Mouse (Mus musculus) intestine, postnatal 0 days (tissue): Measurements from ENCODE around the gene BC034090. TPM values are rescaled to one million over a fixed set of nuclear protein-coding genes. Genes with fewer than 3 reads are reported as not detected.
"Not testable (repeated sequence)": the region's sequence is repeated elsewhere in the genome, so short reads cannot be mapped to it uniquely, and the experiment has no call there.

Source experiments
- ATAC-seq: fragments of 200-750 bp; cut with Nextera tagmentation; 2 replicates; pipeline ENCODE4 v1.8.0; 2017; ENCODE audit warnings: mild to moderate bottlenecking, moderate TSS enrichment, moderate library complexity
- H3K27ac ChIP-seq: fragments of 300-500 bp; sonication (generic); 2 replicates; pipeline ENCODE4 v1.5.1; 2014; ENCODE audit warnings: mild to moderate bottlenecking, low read depth, low read length, moderate library complexity
- H3K27me3 ChIP-seq: fragments of 300-500 bp; sonication (generic); replicated peaks from 2 replicates; pipeline ENCODE4 v1.6.1; 2014; ENCODE audit warnings: low read length, mixed read lengths; ENCODE audit not compliant: control insufficient read depth, insufficient read depth
- H3K36me3 ChIP-seq: fragments of 300-500 bp; sonication (generic); 2 replicates; pipeline ENCODE4 v1.6.1; 2014; ENCODE audit warnings: mild to moderate bottlenecking, moderate library complexity; ENCODE audit not compliant: control insufficient read depth, insufficient read depth
- H3K4me1 ChIP-seq: fragments of 300-500 bp; sonication (generic); replicated peaks from 2 replicates; pipeline ENCODE4 v1.6.1; 2014; ENCODE audit warnings: antibody characterized with exemption, low read length, mixed read lengths; ENCODE audit not compliant: control insufficient read depth, insufficient read depth
- H3K4me2 ChIP-seq: fragments of 300-500 bp; sonication (generic); replicated peaks from 2 replicates; pipeline ENCODE4 v1.6.1; 2014; ENCODE audit warnings: low read depth, mild to moderate bottlenecking, moderate library complexity
- H3K4me3 ChIP-seq: fragments of 300-500 bp; sonication (generic); 2 replicates; pipeline ENCODE4 v1.5.1; 2014; ENCODE audit warnings: low read depth, low read length
- H3K9ac ChIP-seq: fragments of 300-500 bp; sonication (generic); 2 replicates; pipeline ENCODE4 v1.6.1; 2014; ENCODE audit warnings: mild to moderate bottlenecking, low read depth, low read length
- H3K9me3 ChIP-seq: fragments of 300-500 bp; sonication (generic); 2 replicates; pipeline ENCODE4 v1.6.1; 2016; ENCODE audit warnings: mixed run types; ENCODE audit not compliant: control insufficient read depth
- CTCF ChIP-seq: sonication (generic); IDR thresholded peaks from 2 replicates; pipeline ENCODE4 v1.5.1; 2016; ENCODE audit warnings: low read depth, mild to moderate bottlenecking, control low read depth, antibody characterized with exemption, moderate library complexity
- WGBS: fragments of 180-500 bp; shearing (Covaris S2); extraction: QIAGEN DNeasy Blood & Tissue Kit; methylation state at CpG from one replicate; pipeline ENCODE4 v1.1.7; 2014; 5-methylcytosine and 5-hydroxymethylcytosine counted together
- polyA plus RNA-seq: library from polyadenylated mRNA; unstranded; fragments of >200 nt; fragmentation: Nextera tagmentation; extraction: Ambion mirVana; gene quantifications from 2 replicates; pipeline ENCODE4 v1.2.1, GENCODE M21; 2015

The BC034090 gene
- polyA plus RNA-seq, 1 experiment from 2014 or later: 1.3 TPM

GRCm38 (mm10) chr1:155174424-155174823 lies 69.8 kb downstream of the BC034090 start:
- whole genome bisulfite sequencing: 80% methylated on average over 1 of the region's 1 CpGs
- no peak for ATAC-seq

DNA sequence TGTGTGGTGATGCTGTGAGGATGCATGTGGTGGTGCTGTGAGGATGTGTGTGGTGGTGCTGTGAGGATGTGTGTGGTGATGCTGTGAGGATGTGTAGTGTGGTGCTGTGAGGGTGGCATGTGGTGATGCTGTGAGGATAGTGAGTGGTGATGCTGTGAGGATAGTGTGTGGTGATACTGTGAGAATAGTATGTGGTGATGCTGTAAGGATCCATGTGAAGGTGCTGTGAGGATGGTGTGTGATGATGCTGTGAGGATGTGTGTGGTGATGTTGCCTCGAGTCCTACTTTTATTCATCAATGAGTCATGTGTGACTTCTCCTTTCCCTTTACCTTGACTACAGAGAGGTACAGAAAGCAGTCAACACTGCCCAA lies 70.6 kb downstream of the BC034090 start:
- 86% methylated on average over 1 of the region's 1 CpGs for WGBS

More at GRCm38 (mm10) chr1:155174424-155174823, 69.8 kb downstream of the BC034090 start:
- no peak overlapping the region for H3K4me2 ChIP-seq
- H3K9me3 ChIP-seq: no peaks in the 10 kb centered on the region
- no peak overlapping the region for H3K4me3 ChIP-seq
- no peak for TF ChIP-seq CTCF
- peaks cover 19% of the 10 kb centered on the region for H3K36me3 ChIP-seq
- no peaks in the 10 kb centered on the region for H3K27me3 ChIP-seq
- H3K4me1 ChIP-seq: no peaks in the 10 kb centered on the region
- H3K27ac ChIP-seq: no peak overlapping the region
- H3K9ac ChIP-seq: no peak overlapping the region

DNA sequence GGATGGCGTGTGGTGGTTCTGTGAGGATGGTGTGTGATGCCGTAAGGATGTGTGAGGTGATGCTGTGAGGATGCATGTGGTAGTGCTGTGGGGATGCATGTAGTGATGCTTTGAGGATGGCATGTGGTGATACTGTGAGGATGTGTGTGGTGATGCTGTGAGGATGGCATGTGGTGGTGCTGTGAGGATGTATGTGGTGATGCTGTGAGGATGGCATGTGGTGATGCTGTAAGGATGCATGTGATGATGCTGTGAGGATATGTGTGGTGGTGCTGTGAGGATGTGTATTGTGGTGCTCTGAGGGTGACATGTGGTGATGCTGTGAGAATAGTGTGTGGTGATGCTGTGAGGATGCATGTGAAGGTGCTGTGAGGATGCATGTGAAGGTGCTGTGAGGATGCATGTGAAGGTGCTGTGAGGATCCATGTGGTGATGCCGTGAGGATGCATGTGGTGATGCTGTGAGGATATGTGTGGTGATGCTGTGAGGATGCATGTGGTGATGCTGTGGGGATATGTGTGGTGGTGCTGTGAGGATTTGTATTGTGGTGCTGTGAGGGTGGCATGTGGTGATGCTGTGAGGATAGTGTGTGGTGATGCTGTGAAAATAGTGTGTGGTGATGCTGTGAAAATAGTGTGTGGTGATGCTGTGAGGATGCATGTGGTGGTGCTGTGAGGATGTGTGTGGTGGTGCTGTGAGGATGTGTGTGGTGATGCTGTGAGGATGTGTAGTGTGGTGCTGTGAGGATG lies 71.2 kb downstream of the BC034090 start:
- TF ChIP-seq CTCF: no peak
- no peaks in the 10 kb centered on the region for H3K27me3 ChIP-seq
- H3K9me3 ChIP-seq: no peaks in the 10 kb centered on the region
- H3K4me2 ChIP-seq: no peak overlapping the region
- peaks cover 17% of the 10 kb centered on the region for H3K36me3 ChIP-seq
- WGBS: 96% methylated on average over 3 of the region's 3 CpGs
- no peak for ATAC-seq
- H3K9ac ChIP-seq: no peak overlapping the region
- no peak overlapping the region for H3K4me3 ChIP-seq
- no peaks in the 10 kb centered on the region for H3K4me1 ChIP-seq
- no peak overlapping the region for H3K27ac ChIP-seq

More for the DNA sequence above, 70.6 kb downstream of the BC034090 start:
- H3K4me2 ChIP-seq, H3K27ac ChIP-seq, H3K9me3 ChIP-seq, H3K4me1 ChIP-seq, H3K27me3 ChIP-seq, H3K4me3 ChIP-seq, H3K9ac ChIP-seq, ATAC-seq: not testable (repeated sequence)
- H3K36me3 ChIP-seq: peaks cover 19% of the 10 kb centered on the region

DNA sequence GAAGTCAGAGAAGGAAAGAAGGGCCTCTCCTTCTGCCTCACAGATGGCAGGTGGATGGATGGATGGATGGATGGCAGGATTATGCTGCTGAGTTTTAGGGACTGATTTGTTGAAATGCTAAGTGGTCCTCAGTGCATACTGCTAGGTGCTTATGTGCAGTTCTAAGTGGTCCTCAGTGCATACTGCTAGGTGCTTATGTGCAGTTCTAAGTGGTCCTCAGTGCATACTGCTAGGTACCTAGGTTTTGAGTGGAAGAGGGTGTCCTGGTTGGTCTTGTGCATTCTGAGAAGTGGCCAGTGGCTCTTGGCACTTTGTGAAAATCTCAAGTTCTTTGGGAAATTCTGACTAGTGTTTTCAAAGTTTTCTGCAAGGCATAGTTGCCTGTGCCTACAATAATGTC lies 74.3 kb downstream of the BC034090 start:
- H3K36me3 ChIP-seq: 0 out of 2 replicates have a peak, but pooled peaks cover 2% of the 10 kb centered on the region
- no peaks in the 10 kb centered on the region for H3K4me1 ChIP-seq
- no peak overlapping the region for H3K4me3 ChIP-seq
- H3K4me2 ChIP-seq: no peak overlapping the region
- TF ChIP-seq CTCF: no peak
- H3K9ac ChIP-seq: no peak overlapping the region
- ATAC-seq: no peak
- no peaks in the 10 kb centered on the region for H3K9me3 ChIP-seq
- H3K27me3 ChIP-seq: no peaks in the 10 kb centered on the region
- no peak overlapping the region for H3K27ac ChIP-seq

GRCm38 (mm10) chr1:155167453-155167852 lies 76.8 kb downstream of the BC034090 start:
- Histone ChIP-seq H3K4me1 (no peaks in the 10 kb centered on the region), H3K27ac (no peak overlapping the region), H3K36me3 (no peaks in the 10 kb centered on the region), H3K27me3 (no peaks in the 10 kb centered on the region), H3K9ac (no peak overlapping the region), H3K4me2 (no peak overlapping the region), H3K9me3 (no peaks in the 10 kb centered on the region), H3K4me3 (no peak overlapping the region)
- ATAC-seq: no peak
- no peak for TF ChIP-seq CTCF
- 84% methylated on average over 3 of the region's 3 CpGs for WGBS

Other genes starting within 250 kb of the BC034090 start
- gene Ier5, start 144.8 kb downstream of the BC034090 start, polyA plus RNA-seq: 6.1 and 6.8 TPM in 2 replicates
- gene Mr1, start 97.6 kb downstream of the BC034090 start, polyA plus RNA-seq: 2.8 and 3.4 TPM in 2 replicates
- gene Stx6, start 85.7 kb downstream of the BC034090 start, polyA plus RNA-seq: 25.2 and 28.3 TPM in 2 replicates
- gene Xpr1, start 173.0 kb upstream of the BC034090 start, polyA plus RNA-seq: 5.8 and 7.1 TPM in 2 replicates